Mouse (Mus musculus): ENCODE results near the gene Slit2. TPM values are rescaled to one million over a fixed set of nuclear protein-coding genes. Genes with fewer than 3 reads are reported as not detected.
"Not testable (repeated sequence)": the region's sequence is repeated elsewhere in the genome, so short reads cannot be mapped to it uniquely, and the experiment has no call there.

Slit2 gene
- polyA plus RNA-seq, 1 experiment from 2014 or later = 2.2 TPM

DNA sequence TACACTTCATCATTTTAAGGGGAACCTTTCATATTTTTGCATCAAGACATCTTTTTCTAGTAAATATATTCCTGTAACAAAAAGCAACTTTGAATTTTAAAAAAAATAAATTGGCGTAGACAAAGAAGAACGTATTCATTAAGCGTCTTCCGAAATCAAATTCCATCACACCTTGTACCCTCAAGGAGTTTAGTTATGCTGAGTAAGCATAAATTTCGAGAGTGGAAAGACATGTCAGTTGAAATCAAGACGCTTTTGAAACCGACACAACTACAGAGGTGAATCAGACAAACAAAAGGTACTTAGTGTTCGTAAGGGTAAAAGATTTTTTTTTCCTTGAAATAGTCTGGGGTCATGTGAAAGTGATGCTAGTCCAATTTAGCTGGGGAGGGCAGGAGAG is 201.4 kb downstream of the Slit2 start:
- no peaks in the 10 kb centered on the region for H3K4me1 ChIP-seq
- no peaks in the 10 kb centered on the region for H3K36me3 ChIP-seq
- H3K4me3 ChIP-seq = no peak overlapping the region
- ATAC-seq = no peak
- no peaks in the 10 kb centered on the region for H3K27me3 ChIP-seq (replicated peaks)
- 71% methylated on average over 8 of the region's 8 CpGs for WGBS (ENCODE audit: insufficient replicate concordance)
- no peak overlapping the region for H3K4me2 ChIP-seq
- no peak overlapping the region for H3K27ac ChIP-seq
- no peak overlapping the region for H3K9ac ChIP-seq
- H3K9me3 ChIP-seq (replicated peaks) = no peaks in the 10 kb centered on the region

DNA sequence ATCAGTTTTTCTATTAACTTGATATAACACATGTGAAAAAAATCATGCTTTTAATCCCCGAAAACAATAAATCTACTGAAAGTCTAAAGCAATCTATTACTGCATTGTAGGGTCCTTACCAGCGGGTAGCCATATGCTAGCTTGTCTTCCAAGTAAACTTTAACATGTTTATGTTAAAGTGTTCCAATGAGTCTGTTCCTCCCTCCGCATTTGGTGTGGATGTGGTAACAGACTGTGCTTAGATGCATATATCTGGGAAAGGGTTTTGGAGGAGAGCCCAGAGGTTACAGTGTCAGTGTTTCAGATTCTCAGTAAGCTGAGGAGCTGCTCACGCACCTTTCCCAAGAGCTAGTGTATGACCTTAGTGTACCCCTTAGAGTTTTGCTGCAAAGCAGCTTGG is 204.9 kb downstream of the Slit2 start:
- Histone ChIP-seq H3K4me2 (no peak overlapping the region), H3K27ac (no peak overlapping the region), H3K9me3 (replicated peaks) (no peaks in the 10 kb centered on the region), H3K4me3 (no peak overlapping the region), H3K4me1 (no peaks in the 10 kb centered on the region), H3K27me3 (replicated peaks) (no peaks in the 10 kb centered on the region), H3K36me3 (no peaks in the 10 kb centered on the region), H3K9ac (no peak overlapping the region)
- ATAC-seq = no peak
- 73% methylated on average over 4 of the region's 4 CpGs for WGBS (ENCODE audit: insufficient replicate concordance)

DNA sequence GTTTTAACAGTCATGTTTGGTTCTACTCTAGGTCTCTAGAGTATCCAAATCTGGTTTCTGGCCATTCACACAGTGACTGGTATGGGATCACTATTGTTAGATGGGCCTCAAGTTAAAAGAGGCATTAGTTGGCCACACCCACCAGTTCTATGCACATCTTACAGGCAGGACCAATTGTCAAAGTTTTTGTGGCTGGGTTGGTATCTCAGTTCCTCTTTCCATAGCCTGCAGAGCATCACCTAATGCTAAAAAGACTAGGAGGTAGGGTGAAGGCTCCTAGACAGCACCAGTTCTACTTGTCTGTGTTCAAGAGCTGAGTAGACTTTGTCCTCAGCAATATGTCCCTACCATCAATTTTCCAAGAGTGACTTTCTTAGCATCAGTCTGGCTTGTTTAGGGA is 216.4 kb downstream of the Slit2 start:
- H3K4me1 ChIP-seq = no peaks in the 10 kb centered on the region
- H3K9ac ChIP-seq = no peak overlapping the region
- H3K4me2 ChIP-seq = no peak overlapping the region
- H3K36me3 ChIP-seq = no peaks in the 10 kb centered on the region
- H3K27ac ChIP-seq = no peak overlapping the region
- no peaks in the 10 kb centered on the region for H3K27me3 ChIP-seq (replicated peaks)
- H3K9me3 ChIP-seq (replicated peaks) = no peaks in the 10 kb centered on the region
- H3K4me3 ChIP-seq = no peak overlapping the region
- ATAC-seq = no peak

DNA sequence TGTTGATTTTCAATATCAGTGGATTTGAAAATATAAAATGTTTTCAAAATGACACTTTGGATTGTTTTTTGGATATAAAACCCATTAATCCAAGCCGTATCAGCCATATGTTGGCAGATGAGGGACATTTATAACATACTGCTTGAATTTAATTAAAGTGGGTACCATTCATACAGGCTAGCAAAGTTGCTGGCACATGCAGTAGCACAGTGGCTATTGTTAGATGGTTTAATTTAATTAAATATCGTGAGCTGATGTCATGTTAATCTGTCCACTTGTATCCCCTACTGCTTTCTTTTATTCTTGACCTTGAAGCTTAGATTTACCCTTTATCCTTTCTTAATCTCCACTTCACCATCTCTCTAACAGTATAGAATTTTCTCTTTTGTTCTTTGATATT is 232.3 kb downstream of the Slit2 start:
- H3K27ac ChIP-seq = no peak overlapping the region
- H3K27me3 ChIP-seq (replicated peaks) = no peaks in the 10 kb centered on the region
- WGBS (ENCODE audit: insufficient replicate concordance) = 53% methylated on average over 2 of the region's 2 CpGs
- no peak overlapping the region for H3K9ac ChIP-seq
- H3K4me2 ChIP-seq = no peak overlapping the region
- H3K4me1 ChIP-seq = no peaks in the 10 kb centered on the region
- H3K9me3 ChIP-seq (replicated peaks) = no peaks in the 10 kb centered on the region
- H3K4me3 ChIP-seq = no peak overlapping the region
- ATAC-seq = no peak
- H3K36me3 ChIP-seq = no peaks in the 10 kb centered on the region

- Histone ChIP-seq H3K36me3 (no peaks in the 10 kb centered on the region), H3K4me3 (no peak overlapping the region), H3K27me3 (replicated peaks) (no peaks in the 10 kb centered on the region), H3K4me1 (no peaks in the 10 kb centered on the region), H3K9ac (no peak overlapping the region), H3K4me2 (no peak overlapping the region), H3K27ac (no peak overlapping the region), H3K9me3 (replicated peaks) (no peaks in the 10 kb centered on the region)
- no peak for ATAC-seq
- WGBS (ENCODE audit: insufficient replicate concordance) = 68% methylated on average over 10 of the region's 10 CpGs
These were observed 236.8 kb downstream of the Slit2 start for GRCm38 (mm10) chr5:48219624-48220155.

DNA sequence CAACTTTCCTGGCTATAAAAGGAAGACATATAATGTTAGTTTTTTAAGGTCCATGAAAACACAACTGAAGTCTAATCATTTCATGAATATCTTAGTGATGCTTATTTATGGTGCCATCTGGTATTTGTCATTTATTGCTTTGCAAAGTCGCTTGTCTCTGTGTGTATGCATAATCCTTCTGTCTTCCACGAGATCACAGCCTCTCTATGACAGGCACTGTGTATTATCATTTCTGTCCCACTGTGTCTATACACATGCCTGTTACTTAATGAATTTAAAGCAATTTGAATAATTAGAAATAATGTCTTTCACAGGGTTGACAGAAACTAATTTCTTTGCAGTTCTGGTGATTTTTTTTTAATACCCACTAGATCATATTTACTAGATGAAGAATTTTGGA is 242.6 kb downstream of the Slit2 start:
- ATAC-seq = no peak
- 50% methylated on average over 2 of the region's 2 CpGs for WGBS (ENCODE audit: insufficient replicate concordance)
- H3K4me3 ChIP-seq = no peak overlapping the region
- H3K9me3 ChIP-seq (replicated peaks) = no peaks in the 10 kb centered on the region
- no peak overlapping the region for H3K27ac ChIP-seq
- no peaks in the 10 kb centered on the region for H3K4me1 ChIP-seq
- H3K36me3 ChIP-seq = no peaks in the 10 kb centered on the region
- H3K27me3 ChIP-seq (replicated peaks) = no peaks in the 10 kb centered on the region
- H3K9ac ChIP-seq = no peak overlapping the region
- H3K4me2 ChIP-seq = no peak overlapping the region

DNA sequence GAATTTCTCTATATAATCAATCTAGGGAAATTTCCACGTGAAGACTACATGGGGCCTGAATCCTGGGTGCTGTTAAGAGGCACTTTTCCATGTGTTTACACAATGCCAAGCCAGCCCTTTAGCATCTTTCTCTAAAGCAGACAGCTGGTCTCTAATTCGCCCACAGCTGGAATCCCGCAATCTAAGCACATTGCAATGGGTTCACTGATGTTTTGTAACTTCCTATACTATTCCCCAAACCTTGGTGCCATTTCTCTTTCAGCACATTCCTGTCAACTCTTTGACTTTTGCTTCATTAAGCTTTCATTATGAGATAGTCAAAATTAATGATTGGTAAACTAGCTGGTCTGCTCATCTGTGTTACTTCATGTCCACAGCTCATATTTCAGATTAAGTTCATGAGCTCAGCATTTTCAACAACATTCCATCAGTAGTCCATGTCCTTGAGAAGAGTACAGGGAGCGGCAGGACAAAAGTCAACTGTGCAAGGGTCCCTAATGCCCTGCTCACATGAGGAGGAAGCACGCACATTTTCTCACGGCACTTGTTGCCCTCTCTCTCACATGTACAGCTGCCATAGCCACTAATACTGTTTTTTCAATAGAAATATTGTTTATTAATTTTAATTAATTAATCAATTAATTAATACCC is 247.6 kb downstream of the Slit2 start:
- 67% methylated on average over 6 of the region's 6 CpGs for WGBS (ENCODE audit: insufficient replicate concordance)
- ATAC-seq = no peak
- H3K27me3 ChIP-seq (replicated peaks) = no peaks in the 10 kb centered on the region

DNA sequence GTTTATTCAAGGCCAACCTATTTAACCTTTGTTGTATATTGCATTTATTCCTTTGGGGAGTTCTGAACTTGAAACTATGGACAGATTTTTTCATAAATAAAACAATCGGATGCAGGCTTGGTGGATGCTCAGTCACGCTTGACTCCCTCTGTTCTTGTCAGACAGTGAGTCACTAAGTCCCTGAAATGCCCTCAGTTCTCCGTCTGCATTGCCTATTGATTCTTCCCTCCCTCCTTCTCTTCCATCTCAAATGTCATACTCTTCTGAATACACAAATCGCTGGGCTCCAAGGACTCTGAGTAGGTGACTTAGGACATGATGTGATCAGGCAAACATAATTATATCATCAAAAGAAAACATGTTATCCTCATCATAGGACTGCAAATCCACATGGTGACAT is 251.8 kb downstream of the Slit2 start:
- no peak overlapping the region for H3K4me3 ChIP-seq
- no peaks in the 10 kb centered on the region for H3K4me1 ChIP-seq
- no peaks in the 10 kb centered on the region for H3K36me3 ChIP-seq
- WGBS (ENCODE audit: insufficient replicate concordance) = 77% methylated on average over 4 of the region's 4 CpGs
- H3K27ac ChIP-seq = no peak overlapping the region
- H3K4me2 ChIP-seq = no peak overlapping the region
- no peaks in the 10 kb centered on the region for H3K27me3 ChIP-seq (replicated peaks)
- H3K9ac ChIP-seq = no peak overlapping the region
- H3K9me3 ChIP-seq (replicated peaks) = no peaks in the 10 kb centered on the region
- ATAC-seq = no peak

More for the DNA sequence above, 247.6 kb downstream of the Slit2 start:
- Histone ChIP-seq H3K27ac (no peak overlapping the region), H3K4me2 (no peak overlapping the region), H3K9me3 (replicated peaks) (no peaks in the 10 kb centered on the region), H3K4me3 (no peak overlapping the region), H3K9ac (no peak overlapping the region), H3K36me3 (no peaks in the 10 kb centered on the region), H3K4me1 (no peaks in the 10 kb centered on the region)

- 82% methylated on average over 6 of the region's 6 CpGs for WGBS (ENCODE audit: insufficient replicate concordance)
- H3K4me1 ChIP-seq = no peaks in the 10 kb centered on the region
- H3K4me2 ChIP-seq = no peak overlapping the region
- no peaks in the 10 kb centered on the region for H3K36me3 ChIP-seq
- H3K27ac ChIP-seq = no peak overlapping the region
- no peaks in the 10 kb centered on the region for H3K27me3 ChIP-seq (replicated peaks)
- no peaks in the 10 kb centered on the region for H3K9me3 ChIP-seq (replicated peaks)
- H3K4me3 ChIP-seq = no peak overlapping the region
- no peak for ATAC-seq
- no peak overlapping the region for H3K9ac ChIP-seq
These were observed 252.3 kb downstream of the Slit2 start for GRCm38 (mm10) chr5:48235270-48235669.

GRCm38 (mm10) chr5:48240751-48241150 is 257.8 kb downstream of the Slit2 start:
- not testable (repeated sequence) for H3K4me1 ChIP-seq; ATAC-seq; H3K9ac ChIP-seq; H3K4me3 ChIP-seq; H3K27ac ChIP-seq; H3K36me3 ChIP-seq; H3K9me3 ChIP-seq (replicated peaks); H3K4me2 ChIP-seq; H3K27me3 ChIP-seq (replicated peaks)
- 31% methylated on average over 6 of the region's 6 CpGs for WGBS (ENCODE audit: insufficient replicate concordance)

- Histone ChIP-seq H3K27ac (no peak overlapping the region), H3K4me2 (no peak overlapping the region), H3K4me3 (no peak overlapping the region), H3K9ac (no peak overlapping the region), H3K4me1 (no peaks in the 10 kb centered on the region), H3K27me3 (replicated peaks) (no peaks in the 10 kb centered on the region), H3K9me3 (replicated peaks) (no peaks in the 10 kb centered on the region), H3K36me3 (no peaks in the 10 kb centered on the region)
- ATAC-seq = peak; percentile 77
- WGBS (ENCODE audit: insufficient replicate concordance) = 40% methylated on average over 4 of the region's 4 CpGs
These were observed 265.4 kb downstream of the Slit2 start for GRCm38 (mm10) chr5:48248327-48248726.

DNA sequence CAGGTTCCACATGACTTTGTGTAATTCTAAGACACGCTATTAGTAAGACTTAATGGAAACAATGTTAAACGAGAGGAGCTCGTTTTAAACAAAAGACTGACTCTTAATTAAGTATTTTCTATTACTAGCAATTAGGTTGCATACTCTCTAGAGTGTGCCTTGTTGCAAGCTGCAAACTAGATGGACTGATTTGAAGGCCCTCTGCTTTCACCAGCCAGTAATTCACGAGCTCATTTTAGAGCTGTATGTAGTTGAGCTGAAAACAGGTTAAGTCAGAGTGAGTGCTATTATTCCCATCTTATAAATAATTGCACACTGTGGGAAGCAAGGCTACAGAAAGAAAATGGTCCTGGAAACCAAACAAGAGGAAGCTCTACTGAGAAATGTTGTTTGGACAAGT is 294.6 kb downstream of the Slit2 start:
- no peak overlapping the region for H3K4me3 ChIP-seq
- H3K36me3 ChIP-seq = no peaks in the 10 kb centered on the region
- H3K27me3 ChIP-seq (replicated peaks) = no peaks in the 10 kb centered on the region
- no peaks in the 10 kb centered on the region for H3K4me1 ChIP-seq
- H3K9me3 ChIP-seq (replicated peaks) = no peaks in the 10 kb centered on the region
- no peak overlapping the region for H3K27ac ChIP-seq
- H3K4me2 ChIP-seq = no peak overlapping the region
- no peak for ATAC-seq
- H3K9ac ChIP-seq = no peak overlapping the region
- WGBS (ENCODE audit: insufficient replicate concordance) = 76% methylated on average over 4 of the region's 4 CpGs

DNA sequence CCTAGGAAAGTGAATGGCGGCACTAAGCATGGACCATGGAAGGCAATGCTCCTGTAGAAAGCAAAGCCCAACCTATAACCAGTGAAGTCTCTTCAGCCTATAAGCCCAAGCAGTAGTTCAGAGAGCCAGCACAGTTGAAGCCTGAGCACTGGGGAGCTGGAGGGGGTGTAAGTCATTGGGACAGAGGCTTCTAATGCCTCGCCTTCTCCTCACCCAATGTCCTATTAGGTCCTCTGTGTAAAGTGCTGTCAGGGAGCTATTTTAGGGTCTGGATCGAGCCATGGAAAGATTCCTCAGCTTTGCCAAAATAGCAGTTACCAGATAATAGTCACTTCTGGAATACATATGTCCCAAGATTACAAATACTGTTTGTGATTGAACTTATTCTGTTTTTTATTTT is 318.2 kb downstream of the Slit2 start:
- Histone ChIP-seq H3K4me3 (no peak overlapping the region), H3K4me1 (no peaks in the 10 kb centered on the region), H3K27ac (no peak overlapping the region), H3K9ac (no peak overlapping the region), H3K4me2 (no peak overlapping the region), H3K9me3 (replicated peaks) (no peaks in the 10 kb centered on the region), H3K36me3 (no peaks in the 10 kb centered on the region), H3K27me3 (replicated peaks) (no peaks in the 10 kb centered on the region)
- WGBS (ENCODE audit: insufficient replicate concordance) = 57% methylated on average over 3 of the region's 3 CpGs
- ATAC-seq = no peak
